Mouse (Mus musculus) ES-E14 (cell line): ENCODE measurements around the gene St6galnac3. TPM values are rescaled to one million over a fixed set of nuclear protein-coding genes. Genes with fewer than 3 reads are reported as not detected.
A peak's percentile ranks its signal among the peaks of the same experiment; 100 is the strongest.

Experiments
- DNase-seq: peaks from one replicate; pipeline ENCODE4 v3.0.0-alpha.2; 2013; ENCODE audit warnings: low read depth, low spot score
- H3K27ac ChIP-seq: 2 replicates; pipeline ENCODE4 v1.5.1; 2012; ENCODE audit warnings: low read depth, mild to moderate bottlenecking, low read length, moderate library complexity, mixed read lengths; ENCODE audit not compliant: poor library complexity, insufficient read depth, severe bottlenecking
- H3K36me3 ChIP-seq: 2 replicates; pipeline ENCODE4 v1.6.1; 2012; ENCODE audit warnings: mild to moderate bottlenecking, low read length, moderate library complexity, mixed read lengths; ENCODE audit not compliant: control insufficient read depth, poor library complexity, insufficient read depth, severe bottlenecking
- H3K4me1 ChIP-seq, 2 experiments: fragments of 150-350 bp in 1 of 2; sonication (generic) in 1 of 2; 2 replicates each; pipeline ENCODE4 v1.6.1; 2012; ENCODE audit warnings: low read length in 2 of 2, mild to moderate bottlenecking in 1 of 2, mixed read lengths in 1 of 2; ENCODE audit not compliant: control insufficient read depth in 2 of 2, insufficient read depth in 2 of 2, poor library complexity in 1 of 2
- H3K4me3 ChIP-seq, 2 experiments: fragments of 150-350 bp in 1 of 2; sonication (generic) in 1 of 2; 2 replicates each; pipeline ENCODE4 v1.5.1; 2012; ENCODE audit warnings: low read length in 2 of 2, low read depth in 1 of 2, mild to moderate bottlenecking in 1 of 2, mixed read lengths in 1 of 2; ENCODE audit not compliant: insufficient read depth in 1 of 2, poor library complexity in 1 of 2, severe bottlenecking in 1 of 2
- H3K9ac ChIP-seq: 2 replicates; pipeline ENCODE4 v1.6.1; 2012; ENCODE audit warnings: low read depth, mild to moderate bottlenecking, low read length, mixed read lengths; ENCODE audit not compliant: poor library complexity, insufficient read depth, severe bottlenecking
- H3K9me3 ChIP-seq: fragments of 150-350 bp; sonication (generic); 2 replicates; pipeline ENCODE4 v1.6.1; 2012; ENCODE audit warnings: low read depth, mild to moderate bottlenecking, low read length; ENCODE audit not compliant: control insufficient read depth, insufficient read depth
- CHD2 ChIP-seq: IDR thresholded peaks from 2 replicates; pipeline ENCODE4 v1.6.1; 2014; ENCODE audit warnings: mild to moderate bottlenecking, low read depth, low read length, inconsistent platforms
- HCFC1 ChIP-seq: IDR thresholded peaks from 2 replicates; pipeline ENCODE4 v1.6.1; 2012; ENCODE audit warnings: low read length, inconsistent platforms, borderline replicate concordance; ENCODE audit not compliant: insufficient read depth
- MAFK ChIP-seq: IDR thresholded peaks from 2 replicates; pipeline ENCODE4 v1.6.1; 2014; ENCODE audit warnings: mild to moderate bottlenecking, low read depth, low read length, inconsistent platforms; ENCODE audit not compliant: insufficient read depth
- ZC3H11A ChIP-seq: IDR thresholded peaks from 2 replicates; pipeline ENCODE4 v1.6.1; 2012; ENCODE audit warnings: low read depth, mild to moderate bottlenecking, inconsistent platforms, low read length, borderline replicate concordance
- ZNF384 ChIP-seq: IDR thresholded peaks from 2 replicates; pipeline ENCODE4 v1.6.1; 2012; ENCODE audit warnings: low read depth, low read length, inconsistent platforms
- in situ Hi-C, 2 experiments: fragments of 600-800 bp; cut with MboI; formaldehyde crosslinking; loops; one replicate each; pipeline ENCODE4 v1.15.1; 2025; ENCODE audit warnings: low sequenced_read_pairs in 2 of 2, inconsistent platforms in 1 of 2; ENCODE audit not compliant: unreplicated experiment in 2 of 2
- total RNA-seq: library from RNA; depleted of rRNA; stranded (reverse); fragments of 300-350 nt; gene quantifications from 2 replicates; pipeline ENCODE4 v1.2.3, GENCODE M21; 2012

The St6galnac3 gene
- total RNA-seq, 1 experiment = 3.8 TPM

DNA sequence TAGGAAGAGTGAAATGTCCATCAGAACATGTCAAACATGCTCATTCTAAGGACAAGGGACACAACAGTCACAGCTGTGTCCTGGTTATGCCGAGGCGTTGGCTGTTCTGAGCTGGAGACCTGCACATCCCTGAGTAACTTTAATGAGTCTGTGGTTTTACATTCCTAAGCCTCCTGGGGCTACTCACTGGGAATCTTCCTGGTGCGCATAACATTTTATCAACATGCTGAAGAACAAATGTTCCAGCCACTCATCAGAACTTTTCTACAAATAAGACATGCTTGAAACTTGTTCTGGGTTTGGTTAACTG is 370.0 kb downstream of the St6galnac3 start:
- H3K27ac ChIP-seq = no peak overlapping the region
- in situ Hi-C loops = no loop called here
- peaks cover 2% of the 10 kb centered on the region; the same call in 1 of the 2 replicates for H3K36me3 ChIP-seq
- TF ChIP-seq ZNF384 (no peak), CHD2 (no peak), HCFC1 (no peak), MAFK (no peak), ZC3H11A (no peak)
- H3K9ac ChIP-seq = no peak overlapping the region
- H3K9me3 ChIP-seq = no peaks in the 10 kb centered on the region
- DNase-seq = no peak
- peaks cover 5 to 11% of the 10 kb centered on the region in 2 experiments; a peak in 2 of 4 replicates for H3K4me1 ChIP-seq
- no peak overlapping the region for H3K4me3 ChIP-seq

DNA sequence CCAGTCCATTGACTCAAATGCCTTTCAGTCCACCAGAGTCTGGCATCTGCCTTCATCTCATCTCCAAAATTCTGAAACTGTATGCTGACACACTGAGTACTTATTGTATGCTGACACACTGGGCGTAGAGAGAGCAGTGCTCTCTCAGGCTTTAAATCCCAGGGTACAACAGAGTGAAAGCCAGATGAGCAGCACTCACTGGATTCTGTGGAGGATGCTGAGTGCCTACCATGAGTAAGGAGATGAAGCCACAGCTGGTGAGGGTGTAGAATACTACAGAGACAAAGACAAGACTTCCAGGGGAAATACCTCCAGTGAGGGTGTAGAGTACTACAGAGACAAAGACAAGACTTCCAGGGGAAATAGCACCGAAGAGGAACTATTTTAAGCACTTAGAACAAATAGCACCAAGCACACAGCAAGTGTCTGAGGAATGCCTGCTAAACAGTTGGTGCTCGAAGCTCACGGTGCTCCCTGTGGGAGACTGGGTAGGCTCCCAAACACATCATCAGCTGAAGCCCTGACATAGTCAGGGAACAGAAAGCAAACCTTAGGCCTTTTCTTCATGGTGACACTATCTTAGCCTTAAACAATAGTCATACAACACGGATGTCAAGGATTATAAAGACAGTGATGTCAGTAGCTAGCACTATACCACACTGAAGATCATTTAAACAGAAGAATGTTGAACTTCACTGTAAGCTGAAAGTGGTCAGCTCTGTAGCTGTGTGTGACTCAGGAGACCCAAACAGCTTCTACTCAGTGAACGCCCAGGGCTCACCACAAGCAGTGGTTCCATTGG is 370.6 kb downstream of the St6galnac3 start:
- H3K4me1 ChIP-seq = peaks cover 5 to 13% of the 10 kb centered on the region in 2 experiments; a peak in 2 of 4 replicates
- no peak overlapping the region for H3K4me3 ChIP-seq
- no peak for DNase-seq
- H3K9ac ChIP-seq = no peak overlapping the region
- H3K27ac ChIP-seq = no peak overlapping the region
- in situ Hi-C loops = no loop called here
- H3K36me3 ChIP-seq = peaks cover 2% of the 10 kb centered on the region; the same call in 1 of the 2 replicates
- no peak for TF ChIP-seq HCFC1
- TF ChIP-seq ZC3H11A = no peak
- TF ChIP-seq CHD2 = no peak
- TF ChIP-seq ZNF384 = no peak
- TF ChIP-seq MAFK = no peak
- H3K9me3 ChIP-seq = no peaks in the 10 kb centered on the region

- no peaks in the 10 kb centered on the region for H3K9me3 ChIP-seq
- TF ChIP-seq ZC3H11A (no peak), ZNF384 (no peak), MAFK (no peak), HCFC1 (no peak)
- peaks cover 2% of the 10 kb centered on the region; the same call in 1 of the 2 replicates for H3K36me3 ChIP-seq
- no peak overlapping the region for H3K4me3 ChIP-seq
- in situ Hi-C loops = no loop called here
- H3K27ac ChIP-seq = no peak overlapping the region
- peaks cover 4 to 12% of the 10 kb centered on the region in 2 experiments; a peak in 2 of 4 replicates for H3K4me1 ChIP-seq
- H3K9ac ChIP-seq = no peak overlapping the region
- no peak for DNase-seq
Observed at GRCm38 (mm10) chr3:153353313-153354103, 371.5 kb downstream of the St6galnac3 start.

DNA sequence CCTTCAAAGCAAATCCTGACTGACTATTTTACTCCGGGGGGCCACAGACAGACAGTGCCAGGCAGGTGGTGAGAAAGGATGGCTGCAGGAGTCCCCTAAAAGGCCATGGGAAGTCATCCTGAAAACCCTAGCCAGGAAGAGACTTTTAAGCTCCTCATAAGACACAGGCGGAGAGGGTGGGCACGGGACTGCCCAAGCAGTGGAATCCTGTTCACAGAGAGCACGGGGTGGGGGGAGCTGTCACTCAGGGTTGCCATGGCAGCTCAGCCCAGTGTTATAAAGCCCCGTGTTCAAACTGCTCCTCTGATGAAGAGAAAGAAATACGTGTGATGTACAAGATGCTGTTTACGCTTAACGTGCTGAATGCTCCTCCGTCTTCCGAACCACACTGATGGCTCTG is 375.0 kb downstream of the St6galnac3 start:
- Histone ChIP-seq H3K36me3 (peaks cover 2% of the 10 kb centered on the region; the same call in 1 of the 2 replicates), H3K9me3 (no peaks in the 10 kb centered on the region), H3K27ac (peak overlapping the region; percentile 12; the same call in 1 of the 2 replicates), H3K4me3 (no peak overlapping the region), H3K4me1 (peaks cover 0 to 7% of the 10 kb centered on the region in 2 experiments; a peak in 1 of 4 replicates), H3K9ac (no peak overlapping the region)
- in situ Hi-C loops = no loop called here
- no peak for TF ChIP-seq ZC3H11A
- TF ChIP-seq HCFC1 = no peak
- TF ChIP-seq MAFK = no peak
- TF ChIP-seq ZNF384 = no peak
- no peak for TF ChIP-seq CHD2
- DNase-seq = no peak
